Comparison of ENCODE assay signal across 21 mouse cellular contexts in the genomic region with DNA sequence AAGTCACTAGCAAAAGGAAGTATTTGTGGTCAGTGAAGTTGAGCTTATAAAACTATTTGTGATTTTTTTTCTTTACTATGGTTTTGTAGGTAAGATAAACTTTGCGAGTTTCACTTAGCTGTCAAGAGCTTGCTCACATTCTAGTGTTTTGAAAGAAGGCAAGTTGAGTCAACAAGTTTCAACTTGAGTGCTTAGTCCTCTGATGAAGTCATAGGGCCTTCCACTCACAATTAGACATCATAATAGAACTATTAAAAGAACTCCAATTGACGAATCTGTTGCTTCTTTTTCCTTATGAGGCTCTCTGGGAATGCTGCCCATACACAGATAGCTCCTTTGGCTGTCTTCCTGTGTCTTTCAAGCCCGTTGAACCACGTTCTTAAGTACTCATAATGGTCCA. TPM values are rescaled to one million over a fixed set of nuclear protein-coding genes. Genes with fewer than 3 reads are reported as not detected.
DNase-seq lines count a peak whose midpoint lies in the region; ATAC-seq and TF ChIP-seq lines count a peak whose summit lies in the region.
"Had no signal": no experiment of that assay in that cellular context is flagged by ENCODE, and none has a peak within 500 bp of the region (broad histone marks: within the 10 kb centered on the region; RNA-seq: fewer than 3 reads in every experiment).

No protein-coding gene starts in this region.

- no peak overlapping the region for H3K27ac ChIP-seq in heart, embryonic 12.5 days (ENCODE audit: poor library complexity, severe bottlenecking)
- no peak overlapping the region for H3K27ac ChIP-seq in lung, postnatal 0 days (ENCODE audit: low read length)
- H3K27ac ChIP-seq: embryonic facial prominence, embryonic 12.5 days; forebrain, embryonic 12.5 days; heart, embryonic 13.5 days; hindbrain, embryonic 12.5 days; hindbrain, embryonic 15.5 days had no signal

- intact Hi-C loops in heart, postnatal 10 days (cut with DNase I), result no loop called here

- H3K27me3 ChIP-seq in heart, embryonic 12.5 days (replicated peaks), result no peaks in the 10 kb centered on the region
- no peaks in the 10 kb centered on the region for H3K27me3 ChIP-seq in lung, postnatal 0 days (replicated peaks; ENCODE audit: insufficient read depth, low read length)
- H3K27me3 ChIP-seq: embryonic facial prominence, embryonic 12.5 days; forebrain, embryonic 12.5 days; heart, embryonic 13.5 days; hindbrain, embryonic 12.5 days; hindbrain, embryonic 15.5 days had no signal

- no peak for ATAC-seq in heart, embryonic 12.5 days (ENCODE audit: insufficient number of reproducible peaks, low FRiP score)
- ATAC-seq in lung, postnatal 0 days, result peak; percentile 60
- ATAC-seq: activated CD4-positive, CD25-positive, alpha-beta regulatory T cell, adult 4 months; CD4-positive, CD25-positive, alpha-beta regulatory T cell, adult 4 months; forebrain, postnatal 0 days had no signal

- no peak for TF ChIP-seq CTCF in lung, postnatal 0 days (IDR thresholded peaks at IDR 0.05)
- TF ChIP-seq CTCF in brain, embryonic 14.5 days (IDR thresholded peaks at IDR 0.05; ENCODE audit: borderline replicate concordance, extremely low read depth, insufficient read depth, insufficient read length), result no peak

- no peaks in the 10 kb centered on the region for H3K36me3 ChIP-seq in heart, embryonic 12.5 days
- no peaks in the 10 kb centered on the region for H3K36me3 ChIP-seq in lung, postnatal 0 days (ENCODE audit: insufficient read depth, low read length)
- H3K36me3 ChIP-seq: embryonic facial prominence, embryonic 12.5 days; forebrain, embryonic 12.5 days; heart, embryonic 13.5 days; hindbrain, embryonic 12.5 days; hindbrain, embryonic 15.5 days had no signal

- no peaks in the 10 kb centered on the region for H3K4me1 ChIP-seq in heart, embryonic 12.5 days (replicated peaks)
- no peaks in the 10 kb centered on the region for H3K4me1 ChIP-seq in lung, postnatal 0 days (ENCODE audit: insufficient read depth, low read depth, low read length)
- H3K4me1 ChIP-seq: embryonic facial prominence, embryonic 12.5 days; forebrain, embryonic 12.5 days; heart, embryonic 13.5 days; hindbrain, embryonic 12.5 days; hindbrain, embryonic 15.5 days had no signal

- peak; percentile 32; the same call in 1 of the 2 replicates for TF ChIP-seq EP300 in lung, postnatal 0 days (IDR thresholded peaks at IDR 0.05)

- no peak overlapping the region for H3K4me3 ChIP-seq in heart, embryonic 12.5 days
- H3K4me3 ChIP-seq in lung, postnatal 0 days (ENCODE audit: low read depth, low read length), result no peak overlapping the region
- H3K4me3 ChIP-seq: embryonic facial prominence, embryonic 12.5 days; erythroblast, embryonic 14.5 days; forebrain, embryonic 12.5 days; heart, embryonic 13.5 days; hindbrain, embryonic 12.5 days; hindbrain, embryonic 15.5 days had no signal

- no peak for TF ChIP-seq POLR2A in brain, embryonic 14.5 days (IDR thresholded peaks at IDR 0.05; ENCODE audit: borderline replicate concordance, extremely low read depth, insufficient read depth, insufficient read length, poor library complexity, severe bottlenecking)

- peak; percentile 12 to 24 for DNase-seq in heart, postnatal 10 days
- peak; percentile 57 for DNase-seq in lung, postnatal 0 days (ENCODE audit: low spot score)
- no peak for DNase-seq in lung, adult 18-20 months
- DNase-seq in brain, embryonic 14.5 days (ENCODE audit: low read depth), result peak; percentile 23
- no peak for DNase-seq in natural killer cell, adult 2 months (ENCODE audit: low spot score in 2 of 2)
- DNase-seq: adrenal gland, adult 8-10 months; adrenal gland, postnatal 25 days; cerebellum, adult 18-20 months; cerebellum, adult 9-10 months; cerebellum, postnatal 14 days; forebrain, postnatal 0 days; gastrocnemius, postnatal 25 days had no signal

- WGBS in heart, embryonic 12.5 days, result 70% methylated on average over 4 of the region's 4 CpGs
- WGBS in lung, postnatal 0 days, result 33% methylated on average over 4 of the region's 4 CpGs

- no peak overlapping the region for H3K4me2 ChIP-seq in heart, embryonic 12.5 days
- no peak overlapping the region for H3K4me2 ChIP-seq in lung, postnatal 0 days (replicated peaks; ENCODE audit: low read depth, low read length)
- H3K4me2 ChIP-seq: embryonic facial prominence, embryonic 12.5 days; forebrain, embryonic 12.5 days; heart, embryonic 13.5 days; hindbrain, embryonic 12.5 days; hindbrain, embryonic 15.5 days had no signal

- no peak overlapping the region for H3K9ac ChIP-seq in heart, embryonic 12.5 days
- no peak overlapping the region for H3K9ac ChIP-seq in lung, postnatal 0 days (replicated peaks; ENCODE audit: low read depth)
- H3K9ac ChIP-seq: embryonic facial prominence, embryonic 12.5 days; forebrain, embryonic 12.5 days; forebrain, postnatal 0 days; heart, embryonic 13.5 days; hindbrain, embryonic 12.5 days; hindbrain, embryonic 15.5 days had no signal

- no peaks in the 10 kb centered on the region for H3K9me3 ChIP-seq in heart, embryonic 12.5 days (replicated peaks)
- no peaks in the 10 kb centered on the region for H3K9me3 ChIP-seq in lung, postnatal 0 days (ENCODE audit: low read length)
- H3K9me3 ChIP-seq: embryonic facial prominence, embryonic 12.5 days; forebrain, embryonic 12.5 days; heart, embryonic 13.5 days; hindbrain, embryonic 12.5 days; hindbrain, embryonic 15.5 days had no signal

RNA-seq across cellular contexts. Expression of gene Maml3, which starts 16.0 kb away (rescaled TPM):
- 1 to 10 TPM; 5.4 to 5.6 TPM for total RNA-seq in heart, postnatal 10 days (2021)
- 2.6 and 3.0 TPM in 2 replicates for polyA plus RNA-seq in heart, embryonic 12.5 days (2016; fragmentation: Nextera tagmentation; extraction: Ambion mirVana)
- 5.6 and 7.2 TPM in 2 replicates for polyA plus RNA-seq in lung, postnatal 0 days (2015; fragmentation: Nextera tagmentation; extraction: Ambion mirVana)
- 5.5 and 12.7 TPM in 2 replicates for polyA plus RNA-seq in brain, embryonic 14.5 days (2012; rRNA removed)

Comparison
In these comparisons a context has a peak if more than half of its experiments do, and no peak if none do; other contexts are left out.
1. DNase-seq: peak in heart, postnatal 10 days (2 of 2), lung, postnatal 0 days (single experiment) and brain, embryonic 14.5 days (single experiment); none in lung, adult 18-20 months (0 of 2) and natural killer cell, adult 2 months (0 of 2).